Mouse (Mus musculus): Measurements from ENCODE around the gene Lpo. TPM values are rescaled to one million over a fixed set of nuclear protein-coding genes. Genes with fewer than 3 reads are reported as not detected.

The Lpo gene
- polyA plus RNA-seq, 1 experiment = 0.42 TPM

DNA sequence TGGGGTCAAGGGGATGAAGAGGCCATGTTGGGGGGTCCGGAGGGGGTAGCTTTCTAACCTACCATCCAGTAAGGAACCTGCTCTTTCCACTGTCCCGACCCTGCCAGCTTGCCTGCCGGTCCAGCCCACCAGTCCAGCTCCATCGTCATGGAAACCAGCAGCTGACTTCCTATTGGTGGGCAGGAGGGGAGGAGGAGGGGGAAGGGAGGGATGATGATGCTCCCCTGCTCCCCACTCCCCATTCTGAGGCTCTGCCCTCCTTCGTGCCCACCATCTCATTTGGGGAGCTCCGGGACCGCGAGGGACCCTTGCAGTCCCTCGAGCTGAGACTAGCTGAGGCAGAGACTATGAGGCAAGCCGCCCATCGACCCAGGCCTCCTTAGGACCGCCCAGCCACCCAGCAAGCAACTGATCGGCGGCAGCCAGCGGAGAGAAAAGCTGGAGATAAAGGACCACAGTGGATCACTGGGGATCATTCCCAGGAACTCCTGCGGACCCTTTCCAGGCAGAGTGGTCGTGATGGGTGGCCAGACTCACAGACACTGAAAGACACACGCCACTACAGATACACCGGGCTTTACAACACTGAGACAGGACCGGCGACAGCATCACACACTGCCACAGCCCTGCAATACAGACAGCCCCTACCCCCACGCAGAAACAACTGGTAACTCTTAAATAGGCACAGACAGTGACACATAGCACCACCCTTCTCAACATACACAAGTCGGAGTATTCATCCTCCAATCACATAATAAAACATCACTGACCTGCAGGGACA lies 67.6 kb downstream of the Lpo start, which contains the start of gene Tspoap1:
Gene Tspoap1, plus strand, starts transcription at position 241 of the 781 bp plus-strand sequence.
- peak; percentile 60 to 84 for DNase-seq (ENCODE audit: extremely low spot score in 1 of 2, low spot score in 1 of 2)

DNA sequence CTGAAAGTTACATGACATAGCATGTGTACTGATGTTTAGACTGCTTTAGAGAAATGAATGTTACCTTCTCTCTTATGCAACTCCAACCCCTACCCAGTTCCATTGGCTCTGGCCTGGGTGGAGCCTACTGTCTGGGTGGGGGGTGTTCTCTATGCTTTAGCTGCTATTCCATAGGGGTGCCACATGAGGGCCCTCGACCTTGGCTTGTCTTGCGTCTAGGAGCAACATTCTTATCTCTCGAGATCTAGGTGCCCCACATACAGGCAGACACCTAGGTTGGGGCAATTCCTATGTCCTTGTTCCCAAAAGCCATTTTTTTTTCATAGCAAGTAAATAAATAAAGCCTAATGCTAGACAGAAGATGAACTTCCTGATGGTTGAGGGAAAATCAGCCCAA lies 68.5 kb downstream of the Lpo start:
- DNase-seq (ENCODE audit: extremely low spot score in 1 of 2, low spot score in 1 of 2) = peak; percentile 45 to 70

DNA sequence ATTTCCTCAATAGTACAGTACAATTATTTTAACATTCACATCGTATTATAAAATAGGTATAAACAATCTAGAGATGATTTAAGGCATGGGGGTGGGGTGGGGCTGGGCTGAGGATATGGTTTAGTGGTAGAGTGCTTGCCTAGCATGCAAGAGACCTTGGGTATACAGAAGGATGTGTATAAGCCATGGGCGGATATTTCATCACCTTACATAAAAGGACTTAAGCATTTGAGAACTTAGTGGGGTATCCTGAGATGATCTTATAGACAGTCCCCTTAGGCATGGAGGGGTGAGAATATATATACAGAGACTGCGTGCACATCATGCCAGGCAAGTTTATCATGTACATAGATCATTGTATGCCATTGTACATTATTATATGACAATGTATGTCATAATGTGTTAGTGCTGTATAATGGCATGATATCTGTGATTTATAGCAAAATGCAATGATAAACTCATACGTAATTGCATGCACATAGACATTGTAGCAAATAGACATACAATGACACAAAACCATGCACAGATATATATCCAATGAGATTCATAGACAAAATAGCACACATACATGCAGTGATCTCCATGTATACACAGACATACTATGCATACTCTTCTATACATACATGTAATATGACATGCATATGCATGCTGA lies 69.0 kb downstream of the Lpo start:
- no peak for DNase-seq (ENCODE audit: extremely low spot score in 1 of 2, low spot score in 1 of 2)

DNA sequence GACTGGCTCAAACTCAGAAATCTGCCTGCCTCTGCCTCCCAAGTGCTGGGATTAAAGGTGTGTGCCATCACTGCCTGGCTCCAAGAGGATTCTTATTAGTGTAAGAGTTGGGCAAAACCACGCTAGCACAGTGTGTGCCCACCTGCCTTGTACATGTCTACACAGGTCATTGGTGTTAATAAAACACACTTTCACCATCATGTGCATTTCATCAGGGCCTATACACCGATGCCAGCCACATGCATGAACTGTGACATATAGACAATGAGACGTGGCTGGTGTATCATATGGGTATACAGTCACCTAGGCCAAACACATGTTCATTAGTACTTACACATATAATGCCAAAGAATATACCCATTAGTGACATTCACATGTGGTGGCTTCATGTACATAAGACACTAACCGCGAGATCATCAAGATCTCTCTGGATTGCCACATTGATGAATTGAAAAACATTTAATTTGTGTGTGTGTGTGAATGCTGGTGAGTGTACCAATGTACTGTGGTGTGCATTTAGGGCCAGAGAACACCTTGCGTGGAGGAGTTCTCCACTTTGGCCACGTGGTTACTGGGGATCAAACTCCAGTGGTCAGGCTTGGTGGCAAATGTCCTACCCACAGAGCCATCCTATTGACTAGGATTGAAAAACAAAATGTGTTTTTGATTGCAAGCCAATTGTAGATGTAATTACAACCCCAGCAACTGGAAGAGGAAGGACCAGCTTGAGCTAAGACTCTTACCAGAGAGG lies 69.8 kb downstream of the Lpo start:
- no peak for DNase-seq (ENCODE audit: extremely low spot score in 1 of 2, low spot score in 1 of 2)

DNA sequence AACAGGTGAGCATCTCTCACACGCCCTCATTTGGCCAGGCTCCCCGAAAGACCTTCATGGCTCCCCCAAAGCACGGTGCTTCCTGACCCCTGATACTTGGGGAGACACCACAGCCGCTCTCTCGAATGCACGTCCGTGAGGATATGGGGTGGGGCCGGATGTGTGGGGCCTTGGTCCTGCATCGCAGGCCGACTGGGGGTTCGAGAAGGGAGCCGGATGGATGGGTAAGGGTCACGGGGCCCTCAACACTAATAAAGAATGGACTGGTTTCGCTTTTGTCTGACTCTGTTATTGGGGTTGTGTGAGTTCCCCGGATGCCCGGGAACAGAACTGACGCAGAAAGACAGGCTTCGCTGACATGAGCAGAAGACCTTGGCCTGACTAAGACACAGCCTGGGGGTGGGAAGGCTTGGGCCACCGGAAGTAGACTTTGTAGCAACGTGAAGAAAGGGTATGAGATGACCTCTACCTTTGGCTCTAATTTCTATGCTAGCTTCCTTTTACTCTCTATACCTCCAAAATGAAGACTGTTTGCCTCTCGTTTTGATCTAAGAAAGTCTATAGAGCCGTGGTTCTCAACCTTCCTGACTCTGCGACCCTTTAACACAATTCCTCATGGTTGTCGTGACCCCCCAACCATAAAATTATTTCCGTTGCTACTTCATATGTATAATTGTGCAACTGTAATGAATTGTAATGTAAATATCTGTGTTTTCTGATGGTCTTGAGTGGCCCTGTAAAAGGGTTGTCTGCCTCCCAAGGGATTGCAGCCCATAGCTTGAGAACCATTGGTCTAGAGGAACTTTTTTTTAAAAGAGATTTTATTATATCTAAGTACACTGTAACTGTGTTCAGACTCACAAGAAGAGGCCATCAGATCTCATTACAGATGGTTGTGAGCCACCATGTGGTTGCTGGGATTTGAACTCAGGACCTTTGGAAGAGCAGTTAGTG lies 70.8 kb downstream of the Lpo start:
- DNase-seq (ENCODE audit: extremely low spot score in 1 of 2, low spot score in 1 of 2) = no peak

Other genes starting within 250 kb of the Lpo start
- 41.5 and 47.3 TPM in 2 replicates for gene Mtmr4, start 236.1 kb downstream of the Lpo start, polyA plus RNA-seq (2012; rRNA removed)
- gene Hsf5, start 211.1 kb downstream of the Lpo start, polyA plus RNA-seq (2012; rRNA removed) = 0.29 and 0.46 TPM in 2 replicates
- gene Rnf43, start 165.6 kb downstream of the Lpo start, polyA plus RNA-seq (2012; rRNA removed) = 1.4 and 1.7 TPM in 2 replicates
- gene Supt4a, start 90.7 kb downstream of the Lpo start, polyA plus RNA-seq (2012; rRNA removed) = 146 and 148 TPM in 2 replicates
- gene Tspoap1, start 67.7 kb downstream of the Lpo start, polyA plus RNA-seq (2012; rRNA removed) = 294 and 326 TPM in 2 replicates
- gene Mpo, start 34.7 kb downstream of the Lpo start, polyA plus RNA-seq (2012; rRNA removed) = 0.34 TPM in 1 of 2 replicates, not detected in the other
- 11.0 and 12.4 TPM in 2 replicates for gene Mks1, start 24.9 kb upstream of the Lpo start, polyA plus RNA-seq (2012; rRNA removed)
- gene Epx, start 47.2 kb upstream of the Lpo start, polyA plus RNA-seq (2012; rRNA removed) = 0.56 and 0.69 TPM in 2 replicates
- gene Olfr462, start 64.0 kb upstream of the Lpo start, polyA plus RNA-seq (2012; rRNA removed) = 0.08 TPM in 1 of 2 replicates, not detected in the other
- gene Olfr463, start 69.1 kb upstream of the Lpo start, polyA plus RNA-seq (2012; rRNA removed) = not detected in 2 replicates
- gene Olfr464, start 92.7 kb upstream of the Lpo start, polyA plus RNA-seq (2012; rRNA removed) = 0.88 and 1.0 TPM in 2 replicates
- 344 and 374 TPM in 2 replicates for gene Dynll2, start 159.2 kb upstream of the Lpo start, polyA plus RNA-seq (2012; rRNA removed)
- 337 and 338 TPM in 2 replicates for gene Srsf1, start 219.1 kb upstream of the Lpo start, polyA plus RNA-seq (2012; rRNA removed)
- 23.2 and 24.3 TPM in 2 replicates for gene Vezf1, start 240.0 kb upstream of the Lpo start, polyA plus RNA-seq (2012; rRNA removed)